10 mouse cellular contexts compared by ENCODE assay signal in genomic region chr2:167583161-167583952, GRCm38 (mm10). TPM values are rescaled to one million over a fixed set of nuclear protein-coding genes. Genes with fewer than 3 reads are reported as not detected.
DNase-seq lines count a peak whose midpoint lies in the region; ATAC-seq and TF ChIP-seq lines count a peak whose summit lies in the region.
"Had no signal": no experiment of that assay in that cellular context is flagged by ENCODE, and none has a peak within 500 bp of the region (broad histone marks: within the 10 kb centered on the region; RNA-seq: fewer than 3 reads in every experiment).

No protein-coding gene starts in this region.

- no peaks in the 10 kb centered on the region for H3K9me3 ChIP-seq in forebrain, embryonic 10.5 days
- H3K9me3 ChIP-seq in forebrain, postnatal 0 days (ENCODE audit: low read length) = no peaks in the 10 kb centered on the region
- H3K9me3 ChIP-seq in kidney, postnatal 0 days (replicated peaks; ENCODE audit: low read length) = no peaks in the 10 kb centered on the region
- H3K9me3 ChIP-seq in embryonic facial prominence, embryonic 12.5 days = no peaks in the 10 kb centered on the region

- peak overlapping the region; percentile 76 for H3K27ac ChIP-seq in forebrain, embryonic 10.5 days
- no peak overlapping the region for H3K27ac ChIP-seq in forebrain, postnatal 0 days (ENCODE audit: low read depth, low read length)
- H3K27ac ChIP-seq in kidney, postnatal 0 days = peak overlapping the region; percentile 81
- H3K27ac ChIP-seq in embryonic facial prominence, embryonic 12.5 days = peak overlapping the region; percentile 81

- no peaks in the 10 kb centered on the region for H3K36me3 ChIP-seq in forebrain, embryonic 10.5 days (replicated peaks)
- H3K36me3 ChIP-seq in forebrain, postnatal 0 days (ENCODE audit: insufficient read depth) = no peaks in the 10 kb centered on the region
- no peaks in the 10 kb centered on the region for H3K36me3 ChIP-seq in kidney, postnatal 0 days (ENCODE audit: insufficient read depth, low read length)
- no peaks in the 10 kb centered on the region for H3K36me3 ChIP-seq in embryonic facial prominence, embryonic 12.5 days

- no peak for ATAC-seq in forebrain, postnatal 0 days
- ATAC-seq in kidney, postnatal 0 days (replicated peaks; ENCODE audit: low FRiP score, low read depth) = peak; percentile 34
- ATAC-seq in embryonic facial prominence, embryonic 12.5 days (ENCODE audit: insufficient number of reproducible peaks, insufficient read depth, low FRiP score, low TSS enrichment) = no peak

- no peak for DNase-seq in forebrain, embryonic 10.5 days (ENCODE audit: extremely low spot score, low spot score)
- DNase-seq in forebrain, postnatal 0 days = no peak
- peak; percentile 77 for DNase-seq in kidney, postnatal 0 days (ENCODE audit: low spot score)
- DNase-seq in kidney, adult 18-20 months = no peak
- DNase-seq in lung, postnatal 10 days = peak; percentile 89
- no peak for DNase-seq in right cerebral cortex, adult 18-20 months
- no peak for DNase-seq in T-cell, adult 2 months (ENCODE audit: low spot score)
- DNase-seq: adrenal gland, postnatal 36 days; cerebellum, postnatal 14 days had no signal

- H3K27me3 ChIP-seq in forebrain, embryonic 10.5 days (ENCODE audit: poor library complexity, severe bottlenecking) = no peaks in the 10 kb centered on the region
- H3K27me3 ChIP-seq in forebrain, postnatal 0 days (ENCODE audit: insufficient read depth, low read length) = no peaks in the 10 kb centered on the region
- no peaks in the 10 kb centered on the region for H3K27me3 ChIP-seq in kidney, postnatal 0 days (ENCODE audit: insufficient read depth, low read length)
- H3K27me3 ChIP-seq in embryonic facial prominence, embryonic 12.5 days = no peaks in the 10 kb centered on the region

- no peak for TF ChIP-seq CTCF in forebrain, postnatal 0 days (IDR thresholded peaks at IDR 0.05; ENCODE audit: low read depth)
- no peak for TF ChIP-seq CTCF in kidney, postnatal 0 days (IDR thresholded peaks at IDR 0.05; ENCODE audit: low read depth)

- no peak overlapping the region for H3K4me2 ChIP-seq in forebrain, postnatal 0 days (ENCODE audit: low read depth)
- H3K4me2 ChIP-seq in kidney, postnatal 0 days (ENCODE audit: low read length) = no peak overlapping the region
- no peak overlapping the region; the same call in 1 of the 2 replicates for H3K4me2 ChIP-seq in embryonic facial prominence, embryonic 12.5 days (replicated peaks)

- no peak overlapping the region for H3K4me3 ChIP-seq in forebrain, embryonic 10.5 days
- H3K4me3 ChIP-seq in forebrain, postnatal 0 days (ENCODE audit: low read depth, low read length) = no peak overlapping the region
- H3K4me3 ChIP-seq in kidney, postnatal 0 days (replicated peaks; ENCODE audit: low read depth, low read length) = no peak overlapping the region
- H3K4me3 ChIP-seq in embryonic facial prominence, embryonic 12.5 days = no peak overlapping the region

- no peak overlapping the region for H3K9ac ChIP-seq in forebrain, postnatal 0 days
- no peak overlapping the region for H3K9ac ChIP-seq in kidney, postnatal 0 days (ENCODE audit: low read depth, low read length)
- no peak overlapping the region; the same call in 1 of the 2 replicates for H3K9ac ChIP-seq in embryonic facial prominence, embryonic 12.5 days

- peaks cover 58% of the 10 kb centered on the region for H3K4me1 ChIP-seq in forebrain, embryonic 10.5 days
- no peaks in the 10 kb centered on the region for H3K4me1 ChIP-seq in forebrain, postnatal 0 days (ENCODE audit: insufficient read depth)
- peaks cover 18% of the 10 kb centered on the region; the same call in 1 of the 2 replicates for H3K4me1 ChIP-seq in kidney, postnatal 0 days (replicated peaks; ENCODE audit: insufficient read depth, low read length)
- peaks cover 43% of the 10 kb centered on the region for H3K4me1 ChIP-seq in embryonic facial prominence, embryonic 12.5 days

- WGBS in forebrain, embryonic 10.5 days = 53% methylated on average over 10 of the region's 10 CpGs
- 51% methylated on average over 10 of the region's 10 CpGs for WGBS in forebrain, postnatal 0 days
- WGBS in kidney, postnatal 0 days = 13% methylated on average over 10 of the region's 10 CpGs
- WGBS in embryonic facial prominence, embryonic 12.5 days = 17% methylated on average over 10 of the region's 10 CpGs

RNA-seq across cellular contexts. Expression of gene Snai1, which starts 45.4 kb away (rescaled TPM):
- 40.4 and 46.9 TPM in 2 replicates for polyA plus RNA-seq in forebrain, embryonic 10.5 days (2016; fragmentation: Nextera tagmentation; extraction: Ambion mirVana)
- total RNA-seq in forebrain, postnatal 0 days (2014; rRNA removed) = 1.3 and 1.4 TPM in 2 replicates
- 3.3 and 4.4 TPM in 2 replicates for polyA plus RNA-seq in forebrain, postnatal 0 days (2015; fragmentation: Nextera tagmentation; extraction: Ambion mirVana)
- 33.9 and 36.1 TPM in 2 replicates for polyA plus RNA-seq in kidney, postnatal 0 days (2015; fragmentation: Nextera tagmentation; extraction: Ambion mirVana)
- polyA plus RNA-seq in embryonic facial prominence, embryonic 12.5 days (2016; fragmentation: Nextera tagmentation; extraction: Ambion mirVana) = 76.3 and 83.4 TPM in 2 replicates

RNA-seq across cellular contexts. Expression of gene Ube2v1, which starts 48.5 kb away (rescaled TPM):
- polyA plus RNA-seq in forebrain, embryonic 10.5 days (2016; fragmentation: Nextera tagmentation; extraction: Ambion mirVana) = 414 and 416 TPM in 2 replicates
- total RNA-seq in forebrain, postnatal 0 days (2014; rRNA removed) = 161 TPM in 2 replicates
- polyA plus RNA-seq in forebrain, postnatal 0 days (2015; fragmentation: Nextera tagmentation; extraction: Ambion mirVana) = 328 and 369 TPM in 2 replicates
- polyA plus RNA-seq in kidney, postnatal 0 days (2015; fragmentation: Nextera tagmentation; extraction: Ambion mirVana) = 256 and 262 TPM in 2 replicates
- polyA plus RNA-seq in embryonic facial prominence, embryonic 12.5 days (2016; fragmentation: Nextera tagmentation; extraction: Ambion mirVana) = 256 and 272 TPM in 2 replicates

Comparison
In these comparisons a context has a peak if more than half of its experiments do, and no peak if none do; other contexts are left out.
1. DNase-seq: peak in kidney, postnatal 0 days (single experiment) and lung, postnatal 10 days (single experiment); none in forebrain, embryonic 10.5 days (single experiment), forebrain, postnatal 0 days (single experiment), kidney, adult 18-20 months (single experiment), right cerebral cortex, adult 18-20 months (single experiment) and T-cell, adult 2 months (single experiment).